Mouse (Mus musculus): Measurements from ENCODE around the gene Evpl. TPM values are rescaled to one million over a fixed set of nuclear protein-coding genes. Genes with fewer than 3 reads are reported as not detected.

Evpl gene
- polyA plus RNA-seq, 1 experiment from 2014 or later: 2.9 TPM

GRCm38 (mm10) chr11:116260259-116260658 lies 22.4 kb upstream of the Evpl start:
- no peak overlapping the region for H3K4me3 ChIP-seq (ENCODE audit: low read depth, low read length)
- peaks cover 5% of the 10 kb centered on the region; the same call in 1 of the 2 replicates for H3K4me1 ChIP-seq (ENCODE audit: insufficient read depth, low read depth, low read length)
- 49% methylated on average over 7 of the region's 7 CpGs for WGBS
- ATAC-seq (peak; percentile 96), DNase-seq (ENCODE audit: low spot score) (peak; percentile 90)
- peak overlapping the region; percentile 11; the same call in 1 of the 2 replicates for H3K27ac ChIP-seq (ENCODE audit: low read length)
- peak; percentile 84 for TF ChIP-seq EP300 (IDR thresholded peaks at IDR 0.05)
- TF ChIP-seq CTCF (IDR thresholded peaks at IDR 0.05): peak; percentile 7; the same call in 1 of the 2 replicates
- no peaks in the 10 kb centered on the region for H3K27me3 ChIP-seq (replicated peaks; ENCODE audit: insufficient read depth, low read length)
- H3K9me3 ChIP-seq (ENCODE audit: low read length): no peaks in the 10 kb centered on the region
- H3K9ac ChIP-seq (replicated peaks; ENCODE audit: low read depth): no peak overlapping the region
- peaks cover 38% of the 10 kb centered on the region for H3K36me3 ChIP-seq (ENCODE audit: insufficient read depth, low read length)
- no peak overlapping the region for H3K4me2 ChIP-seq (replicated peaks; ENCODE audit: low read depth, low read length)

GRCm38 (mm10) chr11:116259461-116259860 lies 21.6 kb upstream of the Evpl start:
- peaks cover 5% of the 10 kb centered on the region; the same call in 1 of the 2 replicates for H3K4me1 ChIP-seq (ENCODE audit: insufficient read depth, low read depth, low read length)
- H3K9ac ChIP-seq (replicated peaks; ENCODE audit: low read depth): no peak overlapping the region
- no peaks in the 10 kb centered on the region for H3K27me3 ChIP-seq (replicated peaks; ENCODE audit: insufficient read depth, low read length)
- no peaks in the 10 kb centered on the region for H3K9me3 ChIP-seq (ENCODE audit: low read length)
- WGBS: 67% methylated on average over 8 of the region's 8 CpGs
- H3K4me3 ChIP-seq (ENCODE audit: low read depth, low read length): no peak overlapping the region
- no peak overlapping the region for H3K27ac ChIP-seq (ENCODE audit: low read length)
- H3K4me2 ChIP-seq (replicated peaks; ENCODE audit: low read depth, low read length): no peak overlapping the region
- H3K36me3 ChIP-seq (ENCODE audit: insufficient read depth, low read length): peaks cover 34% of the 10 kb centered on the region
- ATAC-seq (no peak), DNase-seq (ENCODE audit: low spot score) (no peak)
- no peak for TF ChIP-seq EP300 (IDR thresholded peaks at IDR 0.05)
- no peak for TF ChIP-seq CTCF (IDR thresholded peaks at IDR 0.05)

GRCm38 (mm10) chr11:116255982-116256675 lies 18.3 kb upstream of the Evpl start:
- no peak overlapping the region for H3K4me3 ChIP-seq (ENCODE audit: low read depth, low read length)
- TF ChIP-seq EP300 (IDR thresholded peaks at IDR 0.05) (no peak), CTCF (IDR thresholded peaks at IDR 0.05) (no peak)
- ATAC-seq: no peak
- H3K4me1 ChIP-seq (ENCODE audit: insufficient read depth, low read depth, low read length): peaks cover 5% of the 10 kb centered on the region; the same call in 1 of the 2 replicates
- no peak overlapping the region for H3K27ac ChIP-seq (ENCODE audit: low read length)
- H3K27me3 ChIP-seq (replicated peaks; ENCODE audit: insufficient read depth, low read length): no peaks in the 10 kb centered on the region
- peaks cover 28% of the 10 kb centered on the region for H3K36me3 ChIP-seq (ENCODE audit: insufficient read depth, low read length)
- no peak for DNase-seq (ENCODE audit: low spot score)
- H3K4me2 ChIP-seq (replicated peaks; ENCODE audit: low read depth, low read length): no peak overlapping the region
- no peak overlapping the region for H3K9ac ChIP-seq (replicated peaks; ENCODE audit: low read depth)
- 66% methylated on average over 9 of the region's 9 CpGs for WGBS
- no peaks in the 10 kb centered on the region for H3K9me3 ChIP-seq (ENCODE audit: low read length)

GRCm38 (mm10) chr11:116255090-116255981 lies 17.5 kb upstream of the Evpl start:
- Histone ChIP-seq H3K9ac (replicated peaks; ENCODE audit: low read depth) (no peak overlapping the region), H3K36me3 (ENCODE audit: insufficient read depth, low read length) (peaks cover 34% of the 10 kb centered on the region), H3K9me3 (ENCODE audit: low read length) (no peaks in the 10 kb centered on the region), H3K27me3 (replicated peaks; ENCODE audit: insufficient read depth, low read length) (no peaks in the 10 kb centered on the region), H3K4me2 (replicated peaks; ENCODE audit: low read depth, low read length) (no peak overlapping the region), H3K27ac (ENCODE audit: low read length) (no peak overlapping the region), H3K4me1 (ENCODE audit: insufficient read depth, low read depth, low read length) (peaks cover 5% of the 10 kb centered on the region; the same call in 1 of the 2 replicates), H3K4me3 (ENCODE audit: low read depth, low read length) (no peak overlapping the region)
- ATAC-seq (no peak; the same call in 1 of the 2 replicates), DNase-seq (ENCODE audit: low spot score) (no peak)
- no peak for TF ChIP-seq CTCF (IDR thresholded peaks at IDR 0.05)
- no peak for TF ChIP-seq EP300 (IDR thresholded peaks at IDR 0.05)
- whole genome bisulfite sequencing: 67% methylated on average over 22 of the region's 22 CpGs

GRCm38 (mm10) chr11:116254627-116255026 lies 16.8 kb upstream of the Evpl start:
- WGBS: 53% methylated on average over 9 of the region's 9 CpGs
- peak; percentile 80 for ATAC-seq

GRCm38 (mm10) chr11:116253076-116253600 lies 15.3 kb upstream of the Evpl start:
- Histone ChIP-seq H3K4me2 (replicated peaks; ENCODE audit: low read depth, low read length) (no peak overlapping the region), H3K9ac (replicated peaks; ENCODE audit: low read depth) (no peak overlapping the region), H3K4me1 (ENCODE audit: insufficient read depth, low read depth, low read length) (no peaks in the 10 kb centered on the region), H3K4me3 (ENCODE audit: low read depth, low read length) (no peak overlapping the region), H3K27ac (ENCODE audit: low read length) (no peak overlapping the region), H3K27me3 (replicated peaks; ENCODE audit: insufficient read depth, low read length) (no peaks in the 10 kb centered on the region), H3K36me3 (ENCODE audit: insufficient read depth, low read length) (peaks cover 51% of the 10 kb centered on the region), H3K9me3 (ENCODE audit: low read length) (no peaks in the 10 kb centered on the region)
- 89% methylated on average over 3 of the region's 3 CpGs for WGBS
- DNase-seq (ENCODE audit: low spot score) (no peak), ATAC-seq (no peak)
- TF ChIP-seq CTCF (IDR thresholded peaks at IDR 0.05) (no peak), EP300 (IDR thresholded peaks at IDR 0.05) (no peak)

More at GRCm38 (mm10) chr11:116254627-116255026, 16.8 kb upstream of the Evpl start:
- H3K27me3 ChIP-seq (replicated peaks; ENCODE audit: insufficient read depth, low read length): no peaks in the 10 kb centered on the region
- peaks cover 41% of the 10 kb centered on the region for H3K36me3 ChIP-seq (ENCODE audit: insufficient read depth, low read length)
- TF ChIP-seq EP300 (IDR thresholded peaks at IDR 0.05): no peak
- no peak for TF ChIP-seq CTCF (IDR thresholded peaks at IDR 0.05)
- H3K4me1 ChIP-seq (ENCODE audit: insufficient read depth, low read depth, low read length): peaks cover 5% of the 10 kb centered on the region; the same call in 1 of the 2 replicates
- no peak overlapping the region for H3K4me2 ChIP-seq (replicated peaks; ENCODE audit: low read depth, low read length)
- peak overlapping the region; percentile 11; the same call in 1 of the 2 replicates for H3K27ac ChIP-seq (ENCODE audit: low read length)
- H3K9ac ChIP-seq (replicated peaks; ENCODE audit: low read depth): no peak overlapping the region
- H3K4me3 ChIP-seq (ENCODE audit: low read depth, low read length): no peak overlapping the region
- H3K9me3 ChIP-seq (ENCODE audit: low read length): no peaks in the 10 kb centered on the region
- peak; percentile 73 for DNase-seq (ENCODE audit: low spot score)

Measured in lung, postnatal 0 days (tissue).